Mouse (Mus musculus) hindbrain, embryonic 14.5 days (tissue): ENCODE results near the gene Insig1. TPM values are rescaled to one million over a fixed set of nuclear protein-coding genes. Genes with fewer than 3 reads are reported as not detected.

Experiments
- ATAC-seq: fragments of 200-750 bp; cut with Nextera tagmentation; 2 replicates; pipeline ENCODE4 v1.8.0; 2017; ENCODE audit warnings: moderate number of reproducible peaks, mild to moderate bottlenecking, moderate TSS enrichment, moderate library complexity; ENCODE audit not compliant: low FRiP score
- DNase-seq: peaks from one replicate; pipeline ENCODE4 v3.0.0-alpha.2; 2015; ENCODE audit warnings: low spot score
- H3K27ac ChIP-seq: fragments of 300-500 bp; sonication (generic); 2 replicates; pipeline ENCODE4 v1.5.1; 2014; ENCODE audit warnings: mild to moderate bottlenecking, moderate library complexity
- H3K27me3 ChIP-seq: fragments of 300-500 bp; sonication (generic); 2 replicates; pipeline ENCODE4 v1.6.1; 2014; ENCODE audit warnings: mild to moderate bottlenecking, low read length, mixed read lengths; ENCODE audit not compliant: control insufficient read depth, insufficient read depth
- H3K36me3 ChIP-seq: fragments of 300-500 bp; sonication (generic); replicated peaks from 2 replicates; pipeline ENCODE4 v1.6.1; 2014; ENCODE audit not compliant: control insufficient read depth, insufficient read depth
- H3K4me1 ChIP-seq: fragments of 300-500 bp; sonication (generic); replicated peaks from 2 replicates; pipeline ENCODE4 v1.6.1; 2014; ENCODE audit warnings: antibody characterized with exemption, low read length, mixed read lengths; ENCODE audit not compliant: control insufficient read depth, insufficient read depth
- H3K4me2 ChIP-seq: fragments of 300-500 bp; sonication (generic); replicated peaks from 2 replicates; pipeline ENCODE4 v1.6.1; 2014; ENCODE audit warnings: mild to moderate bottlenecking, moderate library complexity
- H3K4me3 ChIP-seq: fragments of 300-500 bp; sonication (generic); replicated peaks from 2 replicates; pipeline ENCODE4 v1.5.1; 2014; ENCODE audit warnings: mild to moderate bottlenecking, low read length
- H3K9ac ChIP-seq: fragments of 300-500 bp; sonication (generic); 2 replicates; pipeline ENCODE4 v1.6.1; 2014
- H3K9me3 ChIP-seq: fragments of 300-500 bp; sonication (generic); 2 replicates; pipeline ENCODE4 v1.6.1; 2016; ENCODE audit warnings: low read length; ENCODE audit not compliant: control insufficient read depth
- WGBS: fragments of 180-500 bp; shearing (Covaris S2); extraction: QIAGEN DNeasy Blood & Tissue Kit; methylation state at CpG from one replicate; pipeline ENCODE4 v1.1.7; 2014; 5-methylcytosine and 5-hydroxymethylcytosine counted together
- polyA plus RNA-seq: library from polyadenylated mRNA; unstranded; fragments of >200 nt; fragmentation: Nextera tagmentation; extraction: Ambion mirVana; gene quantifications from 2 replicates; pipeline ENCODE4 v1.2.1, GENCODE M21; 2014

The Insig1 gene
- 79.0 and 92.6 TPM in 2 replicates for polyA plus RNA-seq

DNA sequence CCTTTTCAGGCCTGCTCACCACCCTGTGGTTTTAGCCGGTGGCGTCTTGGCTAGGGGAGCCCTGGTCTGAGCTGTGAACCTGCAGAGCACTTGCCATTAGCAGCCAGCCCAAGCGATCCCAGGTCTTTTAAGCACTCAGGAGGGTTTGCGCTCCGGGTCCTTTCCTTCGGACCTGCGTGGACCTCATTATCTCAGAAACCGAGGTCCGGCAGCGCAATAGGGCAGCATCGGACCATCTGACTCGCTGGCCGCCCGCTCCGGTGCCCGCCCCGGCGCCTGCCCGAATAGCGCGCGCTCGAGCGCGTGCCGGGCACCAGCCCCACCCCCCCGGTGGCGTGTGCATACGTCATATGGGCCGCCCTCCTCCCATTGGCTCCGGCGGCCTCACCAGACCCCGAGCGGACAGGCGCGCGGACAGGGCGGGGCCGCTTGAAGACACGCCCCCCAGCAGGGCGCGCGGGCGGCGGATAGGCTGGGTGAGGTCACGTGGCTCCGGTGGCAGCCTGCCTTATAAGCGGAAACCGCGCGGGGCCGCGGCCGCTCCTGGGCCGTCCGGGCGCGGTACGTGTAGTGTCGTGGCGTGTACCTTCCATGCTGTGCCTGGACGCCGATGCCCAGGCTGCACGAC is at the start of gene Insig1:
Insig1 (plus strand) TSS at position 536 of the 628 bp plus-strand sequence.
- H3K9ac ChIP-seq, result peak within 1 kb of the TSS; percentile 75
- no peaks in the 10 kb centered on the region for H3K27me3 ChIP-seq
- peak within 1 kb of the TSS; percentile 76 for H3K4me3 ChIP-seq
- peak; percentile 98 for DNase-seq
- H3K4me2 ChIP-seq, result peak within 1 kb of the TSS; percentile 87
- H3K27ac ChIP-seq, result peak within 1 kb of the TSS; percentile 95
- peaks cover 28% of the 10 kb centered on the region for H3K4me1 ChIP-seq
- peaks cover 30% of the 10 kb centered on the region for H3K36me3 ChIP-seq
- under 1% methylated on average over 64 of the region's 64 CpGs for WGBS
- H3K9me3 ChIP-seq, result no peaks in the 10 kb centered on the region
- peak; percentile 94 for ATAC-seq

DNA sequence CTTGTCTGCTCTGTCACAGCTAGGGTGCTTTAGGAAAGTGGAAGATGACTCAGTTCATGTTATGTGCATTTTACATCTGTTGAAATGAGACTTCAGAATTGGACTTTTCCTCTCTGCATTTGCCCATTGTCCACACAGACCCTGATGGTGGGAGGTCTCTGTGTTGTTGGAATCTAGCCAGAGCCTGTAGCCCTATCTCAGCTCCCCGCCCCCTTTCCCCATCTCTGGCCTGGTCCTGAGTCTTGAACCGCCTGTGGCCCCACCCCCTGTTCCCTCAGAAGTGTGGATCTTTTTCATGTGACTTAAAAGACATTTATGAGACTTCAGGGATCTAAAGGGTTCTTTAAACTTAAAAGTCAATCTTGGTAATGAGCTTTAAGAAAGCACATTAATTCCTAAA is 47.7 kb upstream of the Insig1 start:
- H3K4me1 ChIP-seq, result no peaks in the 10 kb centered on the region
- no peak overlapping the region for H3K27ac ChIP-seq
- no peak overlapping the region for H3K9ac ChIP-seq
- H3K9me3 ChIP-seq, result no peaks in the 10 kb centered on the region
- ATAC-seq (no peak), DNase-seq (no peak)
- WGBS, result 63% methylated on average over 2 of the region's 2 CpGs
- no peaks in the 10 kb centered on the region for H3K36me3 ChIP-seq
- no peak overlapping the region for H3K4me3 ChIP-seq
- H3K27me3 ChIP-seq, result no peaks in the 10 kb centered on the region
- no peak overlapping the region for H3K4me2 ChIP-seq

DNA sequence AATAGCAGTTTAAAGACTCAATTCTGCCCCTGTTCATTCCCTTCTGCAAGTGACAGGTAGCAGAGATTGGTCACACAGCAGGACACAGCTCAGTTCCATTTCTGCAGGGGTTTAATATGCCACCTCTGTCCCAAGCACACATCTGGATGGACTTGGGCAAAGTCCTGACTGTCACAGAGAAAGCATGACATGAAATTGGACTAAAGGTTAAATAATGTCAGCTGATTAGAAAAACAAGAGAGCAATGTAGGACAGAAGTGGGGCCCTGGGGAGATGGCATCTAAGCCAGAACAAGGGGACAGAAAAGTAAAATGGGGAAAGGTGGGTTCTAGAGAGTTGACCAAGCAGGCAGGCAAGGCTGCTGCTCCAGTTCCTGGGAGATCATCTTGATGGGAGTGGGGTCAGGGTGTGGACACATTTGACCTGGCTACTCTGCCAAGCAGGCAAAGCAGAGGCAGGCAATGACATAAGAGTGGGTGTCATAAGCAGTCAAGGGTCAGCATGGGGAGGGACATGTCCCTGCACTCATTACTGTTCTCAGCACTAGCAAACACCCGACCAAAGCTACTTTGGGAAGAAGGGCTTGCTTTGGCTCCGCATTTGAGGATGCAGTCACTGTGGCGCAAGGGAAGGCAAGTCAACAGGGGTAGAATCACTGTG is 39.5 kb upstream of the Insig1 start:
- WGBS, result 84% methylated on average over 3 of the region's 3 CpGs
- DNase-seq, result no peak

DNA sequence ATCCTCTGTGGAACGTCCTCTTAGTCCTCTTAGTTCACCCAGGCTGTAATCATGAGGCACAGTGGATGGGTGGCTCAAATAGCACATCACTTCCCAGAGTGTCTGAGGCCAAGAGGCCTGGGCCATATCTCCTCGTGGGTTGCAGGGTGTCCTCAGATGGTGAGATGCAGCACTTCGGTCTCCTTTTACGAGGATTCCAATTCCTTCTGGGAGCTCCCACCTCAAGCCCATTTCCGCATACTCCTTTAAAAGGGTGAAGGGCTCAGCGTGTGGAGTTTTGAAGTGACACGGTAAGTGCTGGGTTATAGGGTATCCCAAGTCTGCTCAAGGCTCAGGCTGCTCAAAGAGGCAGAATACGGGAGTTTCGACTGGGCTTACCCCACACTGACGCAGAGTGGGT is 38.3 kb upstream of the Insig1 start:
- no peaks in the 10 kb centered on the region for H3K27me3 ChIP-seq
- H3K36me3 ChIP-seq, result no peaks in the 10 kb centered on the region
- no peak overlapping the region for H3K9ac ChIP-seq
- WGBS, result 90% methylated on average over 10 of the region's 10 CpGs
- H3K9me3 ChIP-seq, result no peaks in the 10 kb centered on the region
- H3K4me3 ChIP-seq, result no peak overlapping the region
- no peaks in the 10 kb centered on the region for H3K4me1 ChIP-seq
- H3K4me2 ChIP-seq, result no peak overlapping the region
- ATAC-seq (no peak), DNase-seq (no peak)
- H3K27ac ChIP-seq, result no peak overlapping the region

More for the DNA sequence above, 39.5 kb upstream of the Insig1 start:
- H3K4me1 ChIP-seq, result no peaks in the 10 kb centered on the region
- H3K4me2 ChIP-seq, result no peak overlapping the region
- no peak overlapping the region for H3K4me3 ChIP-seq
- ATAC-seq, result no peak
- no peaks in the 10 kb centered on the region for H3K27me3 ChIP-seq
- no peak overlapping the region for H3K27ac ChIP-seq
- no peaks in the 10 kb centered on the region for H3K9me3 ChIP-seq
- H3K9ac ChIP-seq, result no peak overlapping the region
- H3K36me3 ChIP-seq, result no peaks in the 10 kb centered on the region

DNA sequence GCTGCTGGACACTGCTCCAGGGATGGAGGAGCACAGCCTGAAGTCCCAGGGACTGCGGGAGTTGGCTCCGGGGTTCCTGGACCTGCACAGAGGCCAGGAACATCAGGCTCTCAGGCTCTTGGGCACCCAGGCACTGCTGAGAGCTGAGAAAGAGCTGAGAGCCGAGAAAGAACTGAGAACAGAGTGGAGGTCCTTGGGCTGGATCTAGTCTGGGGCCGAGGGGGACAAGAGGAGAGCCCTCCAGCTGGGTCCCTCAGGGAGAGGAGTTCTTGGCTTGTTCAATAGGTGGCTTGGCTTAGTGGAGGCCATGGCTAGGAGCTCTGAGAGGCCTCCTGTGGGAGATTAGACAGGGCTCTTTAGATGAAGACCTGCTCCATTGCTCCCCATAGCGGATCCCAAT is 37.9 kb upstream of the Insig1 start:
- no peak overlapping the region for H3K27ac ChIP-seq
- 94% methylated on average over 5 of the region's 5 CpGs for WGBS
- H3K4me1 ChIP-seq, result no peaks in the 10 kb centered on the region; the same call in 1 of the 2 replicates
- H3K36me3 ChIP-seq, result no peaks in the 10 kb centered on the region
- H3K27me3 ChIP-seq, result no peaks in the 10 kb centered on the region
- no peaks in the 10 kb centered on the region for H3K9me3 ChIP-seq
- ATAC-seq (no peak), DNase-seq (no peak)
- H3K4me2 ChIP-seq, result no peak overlapping the region
- no peak overlapping the region for H3K4me3 ChIP-seq
- H3K9ac ChIP-seq, result no peak overlapping the region

DNA sequence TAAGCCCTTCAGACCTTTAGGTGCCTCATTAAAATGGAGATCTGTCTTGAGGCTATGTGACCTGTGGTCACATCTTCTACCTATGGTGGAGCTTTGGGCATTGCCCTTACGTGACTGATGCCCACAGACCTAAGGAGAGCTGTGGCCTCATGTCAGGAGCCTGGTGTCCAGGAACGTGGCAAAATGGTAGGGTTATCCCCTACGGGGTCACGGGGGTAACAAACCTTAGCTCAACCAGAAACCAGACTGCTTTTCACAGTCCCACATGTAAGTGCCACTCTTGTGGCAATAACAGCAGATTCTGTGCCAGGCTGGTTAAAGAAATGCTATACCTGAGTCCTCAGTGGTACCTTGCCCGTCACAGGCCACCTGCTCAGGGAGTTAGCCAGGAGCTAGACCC is 37.3 kb upstream of the Insig1 start:
- 94% methylated on average over 5 of the region's 5 CpGs for WGBS
- Histone ChIP-seq H3K27me3 (no peaks in the 10 kb centered on the region), H3K4me2 (no peak overlapping the region), H3K9me3 (no peaks in the 10 kb centered on the region), H3K4me3 (no peak overlapping the region), H3K27ac (no peak overlapping the region), H3K36me3 (no peaks in the 10 kb centered on the region), H3K9ac (no peak overlapping the region), H3K4me1 (no peaks in the 10 kb centered on the region; the same call in 1 of the 2 replicates)
- no peak for ATAC-seq
- no peak for DNase-seq

DNA sequence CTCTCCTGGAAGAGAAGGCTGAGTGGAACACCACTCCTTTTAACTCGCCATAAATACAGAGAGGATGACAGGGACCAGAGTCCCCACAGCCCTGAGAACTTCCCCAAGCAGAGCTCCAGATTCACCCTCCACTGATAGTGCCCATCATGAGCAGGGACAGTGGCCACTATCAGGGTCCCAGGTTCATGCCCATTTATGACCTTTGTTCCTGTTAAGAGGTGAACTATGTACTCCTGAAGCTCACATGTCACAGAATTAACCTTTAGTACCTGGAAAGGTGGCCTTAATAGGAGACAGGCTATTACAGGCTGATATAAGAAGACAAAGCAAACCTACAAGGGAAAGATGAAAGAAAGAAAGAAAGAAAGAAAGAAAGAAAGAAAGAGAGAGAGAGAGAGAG is 35.2 kb upstream of the Insig1 start:
- Histone ChIP-seq H3K9ac (no peak overlapping the region), H3K4me2 (no peak overlapping the region), H3K9me3 (no peaks in the 10 kb centered on the region), H3K27me3 (no peaks in the 10 kb centered on the region), H3K4me1 (no peaks in the 10 kb centered on the region; the same call in 1 of the 2 replicates), H3K27ac (no peak overlapping the region), H3K36me3 (no peaks in the 10 kb centered on the region), H3K4me3 (no peak overlapping the region)
- ATAC-seq, result no peak
- WGBS, result 91% methylated on average over 1 of the region's 1 CpGs
- no peak for DNase-seq

DNA sequence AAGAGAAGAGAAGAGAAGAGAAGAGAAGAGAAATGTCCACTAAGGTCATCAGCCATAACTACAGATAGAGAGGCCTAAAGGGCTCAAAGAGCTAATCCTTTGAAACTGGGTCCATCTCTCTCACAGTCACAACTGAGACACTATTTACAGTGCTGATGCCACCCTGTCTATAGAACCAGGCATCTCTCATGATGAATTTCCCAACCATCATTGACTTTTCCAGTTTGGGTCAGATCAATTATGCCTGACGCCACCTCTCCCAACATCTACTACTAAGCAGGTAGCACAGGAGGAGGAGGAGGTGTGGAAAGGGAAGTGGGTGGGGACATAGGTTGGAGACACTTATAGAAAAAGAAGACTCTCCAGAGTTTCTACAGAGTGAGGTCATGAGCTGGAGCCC is 34.6 kb upstream of the Insig1 start:
- Histone ChIP-seq H3K4me3 (no peak overlapping the region), H3K9ac (no peak overlapping the region), H3K4me1 (no peaks in the 10 kb centered on the region; the same call in 1 of the 2 replicates), H3K27me3 (no peaks in the 10 kb centered on the region), H3K27ac (no peak overlapping the region), H3K9me3 (no peaks in the 10 kb centered on the region), H3K36me3 (no peaks in the 10 kb centered on the region), H3K4me2 (no peak overlapping the region)
- DNase-seq (no peak), ATAC-seq (no peak)
- 95% methylated on average over 1 of the region's 1 CpGs for WGBS

DNA sequence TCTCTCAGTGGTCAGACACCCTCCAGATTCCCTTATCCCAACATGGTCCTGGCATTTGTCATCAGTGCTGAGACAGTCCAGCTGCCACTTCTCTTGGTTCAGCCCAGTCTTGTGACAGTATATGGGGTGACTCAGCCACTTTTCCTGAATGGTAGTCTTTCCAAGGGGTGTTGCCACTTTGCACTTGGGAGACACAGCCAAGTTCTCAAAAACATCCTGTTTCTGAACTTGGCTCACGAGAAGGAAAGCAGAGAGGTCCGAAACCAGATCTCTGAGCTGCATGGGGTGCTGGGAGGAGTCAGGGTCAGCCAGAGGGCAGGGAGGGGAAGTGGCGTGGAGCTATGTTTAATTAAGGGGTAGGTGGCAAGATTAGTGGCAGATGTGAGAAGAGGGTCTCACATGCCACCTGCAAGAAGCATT is 34.0 kb upstream of the Insig1 start:
- no peaks in the 10 kb centered on the region for H3K27me3 ChIP-seq
- H3K4me1 ChIP-seq, result no peaks in the 10 kb centered on the region; the same call in 1 of the 2 replicates
- WGBS, result 35% methylated on average over 3 of the region's 3 CpGs
- H3K36me3 ChIP-seq, result no peaks in the 10 kb centered on the region
- H3K4me2 ChIP-seq, result no peak overlapping the region
- no peak for DNase-seq
- H3K27ac ChIP-seq, result no peak overlapping the region
- ATAC-seq, result no peak
- H3K9ac ChIP-seq, result no peak overlapping the region
- no peak overlapping the region for H3K4me3 ChIP-seq
- no peaks in the 10 kb centered on the region for H3K9me3 ChIP-seq
